Mouse (Mus musculus) intestine, embryonic 14.5 days (tissue): ENCODE results near the gene Prdm11. TPM values are rescaled to one million over a fixed set of nuclear protein-coding genes. Genes with fewer than 3 reads are reported as not detected.

Experiments
- ATAC-seq: fragments of 200-750 bp; cut with Nextera tagmentation; replicated peaks from 2 replicates; pipeline ENCODE4 v1.8.0; 2017; ENCODE audit warnings: low read depth, moderate number of reproducible peaks, moderate TSS enrichment, moderate library complexity; ENCODE audit not compliant: low FRiP score, low TSS enrichment
- DNase-seq: peaks from one replicate; pipeline ENCODE4 v3.0.0-alpha.2; 2018; ENCODE audit warnings: low spot score
- H3K27ac ChIP-seq: fragments of 300-500 bp; sonication (generic); 2 replicates; pipeline ENCODE4 v1.5.1; 2014; ENCODE audit warnings: low read depth, mild to moderate bottlenecking, control low read depth
- H3K27me3 ChIP-seq: fragments of 300-500 bp; sonication (generic); replicated peaks from 2 replicates; pipeline ENCODE4 v1.6.1; 2014; ENCODE audit warnings: low read length, control low read depth; ENCODE audit not compliant: control insufficient read depth, insufficient read depth
- H3K36me3 ChIP-seq: fragments of 300-500 bp; sonication (generic); 2 replicates; pipeline ENCODE4 v1.6.1; 2014; ENCODE audit warnings: low read length, control low read depth; ENCODE audit not compliant: control insufficient read depth, insufficient read depth
- H3K4me1 ChIP-seq: fragments of 300-500 bp; sonication (generic); replicated peaks from 2 replicates; pipeline ENCODE4 v1.6.1; 2014; ENCODE audit warnings: low read length, control low read depth, mixed read lengths; ENCODE audit not compliant: control insufficient read depth, insufficient read depth
- H3K4me2 ChIP-seq: fragments of 300-500 bp; sonication (generic); 2 replicates; pipeline ENCODE4 v1.6.1; 2014; ENCODE audit warnings: low read length
- H3K4me3 ChIP-seq: fragments of 300-500 bp; sonication (generic); 2 replicates; pipeline ENCODE4 v1.5.1; 2014; ENCODE audit warnings: low read depth, low read length, control low read depth, mixed read lengths
- H3K9ac ChIP-seq: fragments of 300-500 bp; sonication (generic); 2 replicates; pipeline ENCODE4 v1.6.1; 2014; ENCODE audit warnings: mild to moderate bottlenecking, low read length
- H3K9me3 ChIP-seq: fragments of 300-500 bp; sonication (generic); 2 replicates; pipeline ENCODE4 v1.6.1; 2016; ENCODE audit warnings: low read length, control low read depth; ENCODE audit not compliant: control insufficient read depth
- WGBS: fragments of 180-500 bp; shearing (Covaris S2); extraction: QIAGEN DNeasy Blood & Tissue Kit; methylation state at CpG from one replicate; pipeline ENCODE4 v1.1.7; 2014; 5-methylcytosine and 5-hydroxymethylcytosine counted together
- polyA plus RNA-seq: library from polyadenylated mRNA; unstranded; fragments of >200 nt; fragmentation: Nextera tagmentation; extraction: Ambion mirVana; gene quantifications from 2 replicates; pipeline ENCODE4 v1.2.1, GENCODE M21; 2014

The Prdm11 gene
- polyA plus RNA-seq, 1 experiment from 2014 or later, result 5.5 TPM

GRCm38 (mm10) chr2:92935483-92935882 lies 110.5 kb downstream of the Prdm11 start:
- peaks cover 7% of the 10 kb centered on the region; the same call in 1 of the 2 replicates for H3K4me1 ChIP-seq
- H3K9ac ChIP-seq, result no peak overlapping the region
- WGBS, result 46% methylated on average over 3 of the region's 3 CpGs
- H3K9me3 ChIP-seq, result no peaks in the 10 kb centered on the region
- DNase-seq, result no peak
- H3K36me3 ChIP-seq, result no peaks in the 10 kb centered on the region
- H3K4me2 ChIP-seq, result no peak overlapping the region
- no peak overlapping the region for H3K27ac ChIP-seq
- H3K27me3 ChIP-seq, result no peaks in the 10 kb centered on the region
- ATAC-seq, result no peak
- H3K4me3 ChIP-seq, result no peak overlapping the region

- 22% methylated on average over 10 of the region's 10 CpGs for WGBS
- H3K4me2 ChIP-seq, result no peak overlapping the region
- DNase-seq (no peak), ATAC-seq (0 out of 2 replicates have a peak, but pooled peaks have one; percentile 60)
- H3K27ac ChIP-seq, result no peak overlapping the region
- H3K9me3 ChIP-seq, result no peaks in the 10 kb centered on the region
- peaks cover 7% of the 10 kb centered on the region; the same call in 1 of the 2 replicates for H3K4me1 ChIP-seq
- no peak overlapping the region for H3K9ac ChIP-seq
- no peak overlapping the region for H3K4me3 ChIP-seq
- H3K36me3 ChIP-seq, result no peaks in the 10 kb centered on the region
- H3K27me3 ChIP-seq, result no peaks in the 10 kb centered on the region
Measured at GRCm38 (mm10) chr2:92934312-92934982, 111.5 kb downstream of the Prdm11 start.

GRCm38 (mm10) chr2:92933379-92933778 lies 112.6 kb downstream of the Prdm11 start:
- H3K9ac ChIP-seq, result no peak overlapping the region
- H3K4me2 ChIP-seq, result no peak overlapping the region
- H3K4me1 ChIP-seq, result peaks cover 7% of the 10 kb centered on the region; the same call in 1 of the 2 replicates
- no peak overlapping the region for H3K4me3 ChIP-seq
- no peaks in the 10 kb centered on the region for H3K27me3 ChIP-seq
- no peak overlapping the region for H3K27ac ChIP-seq
- DNase-seq (no peak), ATAC-seq (no peak)
- no peaks in the 10 kb centered on the region for H3K36me3 ChIP-seq
- WGBS, result 88% methylated on average over 6 of the region's 6 CpGs
- H3K9me3 ChIP-seq, result no peaks in the 10 kb centered on the region

GRCm38 (mm10) chr2:92931061-92931460 lies 114.9 kb downstream of the Prdm11 start:
- DNase-seq (no peak), ATAC-seq (no peak)
- no peaks in the 10 kb centered on the region for H3K36me3 ChIP-seq
- no peaks in the 10 kb centered on the region for H3K9me3 ChIP-seq
- H3K27ac ChIP-seq, result no peak overlapping the region
- H3K4me2 ChIP-seq, result no peak overlapping the region
- no peak overlapping the region for H3K9ac ChIP-seq
- 59% methylated on average over 7 of the region's 7 CpGs for WGBS
- peaks cover 7% of the 10 kb centered on the region; the same call in 1 of the 2 replicates for H3K4me1 ChIP-seq
- no peaks in the 10 kb centered on the region for H3K27me3 ChIP-seq
- no peak overlapping the region for H3K4me3 ChIP-seq

GRCm38 (mm10) chr2:92929696-92930095 lies 116.3 kb downstream of the Prdm11 start:
- ATAC-seq, result no peak
- DNase-seq, result no peak
- 69% methylated on average over 5 of the region's 5 CpGs for WGBS

GRCm38 (mm10) chr2:92924677-92925259 lies 121.2 kb downstream of the Prdm11 start:
- Histone ChIP-seq H3K27ac (no peak overlapping the region), H3K9me3 (no peaks in the 10 kb centered on the region; the same call in 1 of the 2 replicates), H3K4me3 (no peak overlapping the region), H3K27me3 (no peaks in the 10 kb centered on the region), H3K36me3 (no peaks in the 10 kb centered on the region), H3K4me2 (no peak overlapping the region), H3K4me1 (no peaks in the 10 kb centered on the region), H3K9ac (no peak overlapping the region)
- 74% methylated on average over 6 of the region's 6 CpGs for WGBS
- ATAC-seq, result no peak
- DNase-seq, result no peak

More at GRCm38 (mm10) chr2:92929696-92930095, 116.3 kb downstream of the Prdm11 start:
- H3K27ac ChIP-seq, result no peak overlapping the region
- no peaks in the 10 kb centered on the region for H3K9me3 ChIP-seq
- no peaks in the 10 kb centered on the region for H3K36me3 ChIP-seq
- H3K9ac ChIP-seq, result no peak overlapping the region
- H3K4me1 ChIP-seq, result peaks cover 5% of the 10 kb centered on the region; the same call in 1 of the 2 replicates
- H3K27me3 ChIP-seq, result no peaks in the 10 kb centered on the region
- H3K4me2 ChIP-seq, result no peak overlapping the region
- H3K4me3 ChIP-seq, result no peak overlapping the region

- ATAC-seq (no peak), DNase-seq (no peak)
- H3K9me3 ChIP-seq, result no peaks in the 10 kb centered on the region; the same call in 1 of the 2 replicates
- H3K27me3 ChIP-seq, result no peaks in the 10 kb centered on the region
- no peak overlapping the region for H3K27ac ChIP-seq
- no peak overlapping the region for H3K4me2 ChIP-seq
- H3K4me1 ChIP-seq, result peaks cover 14% of the 10 kb centered on the region
- H3K36me3 ChIP-seq, result no peaks in the 10 kb centered on the region
- WGBS, result 85% methylated on average over 4 of the region's 4 CpGs
- H3K9ac ChIP-seq, result no peak overlapping the region
- H3K4me3 ChIP-seq, result no peak overlapping the region
Measured at GRCm38 (mm10) chr2:92920709-92921108, 125.3 kb downstream of the Prdm11 start.

- WGBS, result 29% methylated on average over 7 of the region's 7 CpGs
- no peak overlapping the region for H3K27ac ChIP-seq
- H3K9ac ChIP-seq, result no peak overlapping the region
- H3K36me3 ChIP-seq, result no peaks in the 10 kb centered on the region
- no peaks in the 10 kb centered on the region; the same call in 1 of the 2 replicates for H3K9me3 ChIP-seq
- ATAC-seq (no peak), DNase-seq (no peak)
- no peak overlapping the region for H3K4me3 ChIP-seq
- peak overlapping the region; percentile 22; the same call in 1 of the 2 replicates for H3K4me2 ChIP-seq
- H3K27me3 ChIP-seq, result peaks cover 16% of the 10 kb centered on the region
- peaks cover 14% of the 10 kb centered on the region for H3K4me1 ChIP-seq
Measured at GRCm38 (mm10) chr2:92917405-92918142, 128.4 kb downstream of the Prdm11 start.
